Mouse (Mus musculus) adrenal gland, postnatal 10 days (tissue): ENCODE data around the gene Rbms1. TPM values are rescaled to one million over a fixed set of nuclear protein-coding genes. Genes with fewer than 3 reads are reported as not detected.

ENCODE experiments used
- DNase-seq: peaks from one replicate; pipeline ENCODE4 v3.0.0; 2021; ENCODE audit warnings: mixed read lengths
- total RNA-seq, 2 experiments: library from RNA; stranded (reverse); gene quantifications; 2 replicates each; pipeline ENCODE4 v1.2.3; 2021

Rbms1 gene
- total RNA-seq, 2 experiments from 2014 or later: 71.0 to 89.6 TPM

- DNase-seq: no peak
These were observed 251.7 kb downstream of the Rbms1 start for GRCm38 (mm10) chr2:60711098-60711880.

- no peak for DNase-seq
These were observed 252.7 kb downstream of the Rbms1 start for GRCm38 (mm10) chr2:60710317-60710716.

- no peak for DNase-seq
These were observed 254.3 kb downstream of the Rbms1 start for GRCm38 (mm10) chr2:60708671-60709070.

- no peak for DNase-seq
These were observed 256.1 kb downstream of the Rbms1 start for GRCm38 (mm10) chr2:60706866-60707265.

GRCm38 (mm10) chr2:60705426-60705825 is 257.6 kb downstream of the Rbms1 start:
- no peak for DNase-seq

- no peak for DNase-seq
These were observed 259.7 kb downstream of the Rbms1 start for GRCm38 (mm10) chr2:60703315-60703714.

- no peak for DNase-seq
These were observed 262.0 kb downstream of the Rbms1 start for GRCm38 (mm10) chr2:60700956-60701355.

Other genes starting within 250 kb of the Rbms1 start
- gene Itgb6, start 240.5 kb downstream of the Rbms1 start, total RNA-seq: 1 to 10 TPM in 1 of 2 experiments, under 1 TPM in 1; 0.81 to 6.0 TPM